Mouse (Mus musculus): ENCODE data around the gene Chchd3.

Gene Chchd3

GRCm38 (mm10) chr6:32936794-32937193 is 123.3 kb downstream of the Chchd3 start:
- in situ Hi-C loops (cut with MboI; ENCODE audit: low sequenced_read_pairs), result no loop called here

DNA sequence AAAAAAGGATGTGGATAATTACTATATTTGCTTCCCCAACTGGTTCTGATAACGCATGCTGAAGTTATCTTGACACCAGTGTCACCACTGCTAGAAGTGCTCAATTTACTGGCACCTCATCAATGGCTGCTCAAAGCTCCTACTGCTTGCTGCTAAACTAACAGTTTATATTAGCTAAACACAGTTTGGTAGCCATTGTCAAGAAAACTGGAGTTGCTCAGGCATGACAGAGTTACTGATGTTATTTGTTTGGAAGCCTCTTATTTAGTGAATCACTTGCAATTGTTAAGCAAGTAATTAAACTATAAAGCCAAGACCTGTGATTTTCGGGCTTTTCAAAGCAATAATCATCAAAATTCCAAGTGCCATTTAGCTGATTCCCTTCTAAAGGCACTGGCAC is 123.7 kb downstream of the Chchd3 start:
- in situ Hi-C loops (cut with MboI; ENCODE audit: low sequenced_read_pairs), result no loop called here

DNA sequence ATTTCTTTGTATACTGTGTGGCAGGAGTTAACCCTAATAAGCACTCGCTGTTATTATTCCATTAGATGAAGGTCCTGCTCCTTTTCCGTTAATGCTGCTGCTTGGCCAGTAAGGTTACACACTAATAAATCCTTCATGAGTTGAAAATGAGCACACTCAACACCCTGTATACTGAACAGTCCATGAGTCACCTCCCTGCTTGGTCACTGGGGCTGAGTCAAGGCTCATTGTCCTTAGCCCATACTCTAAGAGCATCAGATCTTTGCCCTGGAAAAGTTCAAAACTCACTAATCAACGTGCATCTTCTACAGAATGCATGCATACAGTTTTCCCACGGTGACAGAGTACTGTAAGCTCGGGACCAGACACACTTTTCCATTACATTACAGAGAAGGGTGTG is 124.5 kb downstream of the Chchd3 start:
- in situ Hi-C loops (cut with MboI; ENCODE audit: low sequenced_read_pairs), result no loop called here

GRCm38 (mm10) chr6:32931106-32931770 is 128.8 kb downstream of the Chchd3 start:
- in situ Hi-C loops (cut with MboI; ENCODE audit: low sequenced_read_pairs), result no loop called here

GRCm38 (mm10) chr6:32922391-32922790 is 137.7 kb downstream of the Chchd3 start:
- in situ Hi-C loops (cut with MboI; ENCODE audit: low sequenced_read_pairs), result no loop called here

DNA sequence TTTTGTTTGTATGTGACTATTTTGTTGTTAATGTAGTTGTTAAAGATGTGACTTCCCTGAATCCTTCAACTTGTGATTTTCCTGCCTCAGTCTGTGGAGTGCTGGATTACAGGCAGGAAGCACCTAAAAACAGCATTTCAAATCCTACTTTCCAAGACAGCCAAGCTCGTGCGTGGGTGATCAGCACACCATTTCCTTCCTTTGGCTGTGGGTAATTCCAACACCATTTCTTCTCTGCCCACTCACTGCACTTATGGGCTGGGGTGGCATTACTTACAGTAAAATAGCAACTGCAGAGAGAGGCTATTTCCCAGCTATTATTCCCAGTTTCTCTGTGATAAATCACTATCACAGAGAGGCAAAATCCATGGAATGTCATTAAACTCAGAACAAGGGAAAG is 140.0 kb downstream of the Chchd3 start:
- in situ Hi-C loops (cut with MboI; ENCODE audit: low sequenced_read_pairs), result no loop called here

DNA sequence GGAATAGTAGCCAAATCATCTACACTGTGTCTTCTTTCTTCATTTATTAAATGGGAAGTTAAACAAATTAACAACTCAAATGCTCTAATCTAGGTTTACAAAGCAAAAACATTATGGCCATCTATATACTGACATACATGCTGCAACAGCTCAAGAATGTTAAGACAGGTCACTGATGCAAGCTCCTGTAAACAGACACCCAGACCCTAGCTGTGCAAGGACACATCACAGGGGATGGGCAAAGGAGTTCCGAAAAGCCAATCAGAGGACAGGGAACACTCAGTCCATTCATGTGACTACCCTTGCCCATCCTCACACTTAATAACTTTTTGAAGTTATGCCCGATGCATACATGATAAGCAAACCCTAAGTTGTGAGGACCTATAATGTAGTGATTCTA is 149.4 kb downstream of the Chchd3 start:
- in situ Hi-C loops (cut with MboI; ENCODE audit: low sequenced_read_pairs), result no loop called here

DNA sequence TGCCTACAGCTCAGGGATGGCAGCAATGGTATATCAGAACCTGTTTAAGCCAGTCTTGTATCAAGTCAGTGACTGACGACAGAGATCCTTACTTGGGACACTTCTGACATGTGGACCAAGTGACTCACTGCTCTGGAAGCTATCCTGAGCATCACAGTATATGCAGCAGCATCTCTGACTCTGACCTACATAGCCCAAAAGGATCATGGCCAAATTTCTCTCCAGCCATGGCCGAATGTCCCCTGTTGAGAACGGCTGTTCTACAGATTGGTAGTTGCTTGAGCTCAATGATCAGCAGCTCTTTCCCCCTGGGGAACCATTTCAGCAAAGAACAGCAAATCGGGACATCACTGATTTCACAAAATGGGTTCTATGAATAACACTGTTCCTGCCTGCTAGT is 161.0 kb downstream of the Chchd3 start:
- in situ Hi-C loops (cut with MboI; ENCODE audit: low sequenced_read_pairs), result no loop called here

- in situ Hi-C loops (cut with MboI; ENCODE audit: low sequenced_read_pairs), result no loop called here
Observed at GRCm38 (mm10) chr6:32894100-32894499, 166.0 kb downstream of the Chchd3 start.

GRCm38 (mm10) chr6:32890726-32891125 is 169.3 kb downstream of the Chchd3 start:
- in situ Hi-C loops (cut with MboI; ENCODE audit: low sequenced_read_pairs), result no loop called here

GRCm38 (mm10) chr6:32888894-32889529 is 171.0 kb downstream of the Chchd3 start:
- in situ Hi-C loops (cut with MboI; ENCODE audit: low sequenced_read_pairs), result no loop called here

- in situ Hi-C loops (cut with MboI; ENCODE audit: low sequenced_read_pairs), result no loop called here
Observed at GRCm38 (mm10) chr6:32878586-32878985, 181.5 kb downstream of the Chchd3 start.

- in situ Hi-C loops (cut with MboI; ENCODE audit: low sequenced_read_pairs), result no loop called here
Observed at GRCm38 (mm10) chr6:32874176-32874575, 185.9 kb downstream of the Chchd3 start.

GRCm38 (mm10) chr6:32872805-32873204 is 187.3 kb downstream of the Chchd3 start:
- in situ Hi-C loops (cut with MboI; ENCODE audit: low sequenced_read_pairs), result no loop called here

GRCm38 (mm10) chr6:32850960-32851359 is 209.1 kb downstream of the Chchd3 start:
- in situ Hi-C loops (cut with MboI; ENCODE audit: low sequenced_read_pairs), result no loop called here

GRCm38 (mm10) chr6:32848974-32849373 is 211.1 kb downstream of the Chchd3 start:
- in situ Hi-C loops (cut with MboI; ENCODE audit: low sequenced_read_pairs), result no loop called here

DNA sequence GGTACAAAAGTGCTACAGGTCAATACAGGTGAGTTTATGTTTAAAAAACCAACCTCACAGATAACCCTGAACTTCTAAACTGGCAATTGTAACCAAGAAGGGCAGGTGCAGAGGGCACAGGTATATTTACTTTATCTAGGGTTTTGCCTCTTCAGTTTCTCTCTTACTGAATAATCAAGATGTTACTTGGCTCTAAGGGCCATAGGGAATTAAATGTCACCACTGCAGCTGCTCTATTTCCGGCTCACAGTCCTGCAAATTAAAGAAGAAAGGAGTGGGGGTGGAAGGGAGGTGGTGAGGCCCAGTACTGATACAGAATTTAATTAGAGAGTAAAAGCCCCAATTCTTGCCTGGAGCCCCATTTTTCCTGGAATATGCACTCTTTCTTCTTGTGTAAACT is 214.6 kb downstream of the Chchd3 start:
- in situ Hi-C loops (cut with MboI; ENCODE audit: low sequenced_read_pairs), result no loop called here

- in situ Hi-C loops (cut with MboI; ENCODE audit: low sequenced_read_pairs), result no loop called here
Observed at GRCm38 (mm10) chr6:32837939-32838301, 222.1 kb downstream of the Chchd3 start.

DNA sequence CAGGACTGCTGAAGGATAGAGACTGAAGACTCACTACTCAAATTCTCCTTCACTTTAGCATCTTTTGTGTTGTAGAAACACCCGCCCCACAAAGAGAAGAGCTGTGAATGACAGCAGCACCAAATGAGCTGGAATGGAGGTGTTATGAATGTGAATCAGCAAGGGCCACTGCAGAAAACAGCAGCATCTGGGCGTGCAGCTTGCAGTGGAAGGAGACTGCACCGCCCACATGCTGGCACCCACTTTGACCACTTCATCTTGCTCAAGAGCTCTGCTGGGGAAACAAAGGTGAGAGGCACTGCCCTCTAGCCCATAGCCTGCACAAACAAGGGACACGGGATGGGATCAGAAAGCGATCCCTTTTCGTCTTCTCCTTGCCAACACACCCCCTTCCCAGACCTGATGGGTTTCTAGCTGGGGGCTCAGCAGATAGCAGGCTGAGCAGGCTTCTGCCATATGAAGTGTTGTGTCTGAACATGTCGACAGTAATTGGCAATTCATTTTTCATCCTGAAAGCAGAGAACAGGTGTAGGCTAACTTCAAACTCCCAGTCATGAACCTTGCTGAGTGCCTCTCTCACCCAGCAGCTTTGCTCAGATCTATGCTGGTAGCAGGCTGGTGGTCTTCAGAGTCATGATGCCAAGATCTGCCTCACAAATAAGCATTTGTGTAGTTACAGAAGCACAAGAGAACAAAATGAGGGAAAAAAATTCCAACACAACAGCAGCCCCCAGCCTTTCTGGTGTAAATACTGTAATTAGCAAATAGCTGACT is 222.7 kb downstream of the Chchd3 start:
- in situ Hi-C loops (cut with MboI; ENCODE audit: low sequenced_read_pairs), result no loop called here

- in situ Hi-C loops (cut with MboI; ENCODE audit: low sequenced_read_pairs), result no loop called here
Observed at GRCm38 (mm10) chr6:32823856-32824620, 236.0 kb downstream of the Chchd3 start.

- in situ Hi-C loops (cut with MboI; ENCODE audit: low sequenced_read_pairs), result no loop called here
Observed at GRCm38 (mm10) chr6:32818961-32819360, 241.1 kb downstream of the Chchd3 start.

Data from CH12F3 (cell line).